Mouse (Mus musculus) heart, embryonic 11.5 days (tissue): ENCODE results near the gene Prpsap1. TPM values are rescaled to one million over a fixed set of nuclear protein-coding genes. Genes with fewer than 3 reads are reported as not detected.
"Not testable (repeated sequence)": the region's sequence is repeated elsewhere in the genome, so short reads cannot be mapped to it uniquely, and the experiment has no call there.

ENCODE experiments used
- ATAC-seq: fragments of 200-750 bp; cut with Nextera tagmentation; replicated peaks from 2 replicates; pipeline ENCODE4 v1.8.0; 2017; ENCODE audit warnings: moderate library complexity; ENCODE audit not compliant: insufficient number of reproducible peaks, low FRiP score, low TSS enrichment
- H3K27ac ChIP-seq: fragments of 300-500 bp; sonication (generic); 2 replicates; pipeline ENCODE4 v1.5.1; 2014; ENCODE audit warnings: mild to moderate bottlenecking, low read depth, low read length
- H3K27me3 ChIP-seq: fragments of 300-500 bp; sonication (generic); 2 replicates; pipeline ENCODE4 v1.6.1; 2014; ENCODE audit warnings: mild to moderate bottlenecking, low read length, mixed read lengths; ENCODE audit not compliant: control insufficient read depth, insufficient read depth
- H3K36me3 ChIP-seq: fragments of 300-500 bp; sonication (generic); 2 replicates; pipeline ENCODE4 v1.6.1; 2014; ENCODE audit warnings: mild to moderate bottlenecking, low read length, moderate library complexity, mixed read lengths; ENCODE audit not compliant: control insufficient read depth, insufficient read depth
- H3K4me1 ChIP-seq: fragments of 300-500 bp; sonication (generic); 2 replicates; pipeline ENCODE4 v1.6.1; 2014; ENCODE audit warnings: low read length; ENCODE audit not compliant: control insufficient read depth, insufficient read depth
- H3K4me2 ChIP-seq: fragments of 300-500 bp; sonication (generic); 2 replicates; pipeline ENCODE4 v1.6.1; 2014; ENCODE audit warnings: mild to moderate bottlenecking, moderate library complexity
- H3K4me3 ChIP-seq: fragments of 300-500 bp; sonication (generic); 2 replicates; pipeline ENCODE4 v1.5.1; 2014; ENCODE audit warnings: low read depth, low read length
- H3K9ac ChIP-seq: fragments of 300-500 bp; sonication (generic); 2 replicates; pipeline ENCODE4 v1.6.1; 2014; ENCODE audit warnings: mild to moderate bottlenecking, low read depth, low read length, moderate library complexity
- H3K9me3 ChIP-seq: fragments of 300-500 bp; sonication (generic); replicated peaks from 2 replicates; pipeline ENCODE4 v1.6.1; 2016; ENCODE audit warnings: low read length; ENCODE audit not compliant: control insufficient read depth
- whole genome bisulfite sequencing: fragments of 180-500 bp; shearing (Covaris S2); extraction: QIAGEN DNeasy Blood & Tissue Kit; methylation state at CpG from one replicate; pipeline ENCODE4 v1.1.7; 2014; ENCODE audit not compliant: insufficient replicate concordance; 5-methylcytosine and 5-hydroxymethylcytosine counted together
- polyA plus RNA-seq: library from polyadenylated mRNA; unstranded; fragments of >200 nt; fragmentation: Nextera tagmentation; extraction: Ambion mirVana; gene quantifications from 2 replicates; pipeline ENCODE4 v1.2.1, GENCODE M21; 2014

Prpsap1 gene
- polyA plus RNA-seq, 1 experiment from 2014 or later: 101 TPM

GRCm38 (mm10) chr11:116494474-116495174 is 622 bp upstream of the Prpsap1 start:
- no peaks in the 10 kb centered on the region for H3K36me3 ChIP-seq
- H3K4me1 ChIP-seq: no peaks in the 10 kb centered on the region
- 47% methylated on average over 13 of the region's 13 CpGs for WGBS
- H3K27ac ChIP-seq: peak overlapping the region; percentile 59
- H3K4me3 ChIP-seq: no peak overlapping the region
- no peaks in the 10 kb centered on the region for H3K27me3 ChIP-seq
- no peak overlapping the region for H3K9ac ChIP-seq
- H3K4me2 ChIP-seq: no peak overlapping the region
- 0 out of 2 replicates have a peak, but pooled peaks cover 2% of the 10 kb centered on the region for H3K9me3 ChIP-seq
- no peak for ATAC-seq

GRCm38 (mm10) chr11:116493191-116493590 is 811 bp downstream of the Prpsap1 start:
- H3K9ac ChIP-seq: no peak overlapping the region
- H3K9me3 ChIP-seq: 0 out of 2 replicates have a peak, but pooled peaks cover 2% of the 10 kb centered on the region
- H3K27ac ChIP-seq: no peak overlapping the region
- peaks cover 3% of the 10 kb centered on the region; the same call in 1 of the 2 replicates for H3K4me1 ChIP-seq
- no peak overlapping the region for H3K4me2 ChIP-seq
- 70% methylated on average over 5 of the region's 5 CpGs for WGBS
- no peaks in the 10 kb centered on the region for H3K36me3 ChIP-seq
- no peaks in the 10 kb centered on the region for H3K27me3 ChIP-seq
- no peak for ATAC-seq
- no peak overlapping the region for H3K4me3 ChIP-seq

GRCm38 (mm10) chr11:116492507-116492906 is 1.5 kb downstream of the Prpsap1 start:
- not testable (repeated sequence) for ATAC-seq, H3K27me3 ChIP-seq, H3K4me1 ChIP-seq, H3K4me3 ChIP-seq, H3K4me2 ChIP-seq, H3K9me3 ChIP-seq, H3K27ac ChIP-seq, H3K36me3 ChIP-seq, H3K9ac ChIP-seq
- 82% methylated on average over 1 of the region's 1 CpGs for WGBS

DNA sequence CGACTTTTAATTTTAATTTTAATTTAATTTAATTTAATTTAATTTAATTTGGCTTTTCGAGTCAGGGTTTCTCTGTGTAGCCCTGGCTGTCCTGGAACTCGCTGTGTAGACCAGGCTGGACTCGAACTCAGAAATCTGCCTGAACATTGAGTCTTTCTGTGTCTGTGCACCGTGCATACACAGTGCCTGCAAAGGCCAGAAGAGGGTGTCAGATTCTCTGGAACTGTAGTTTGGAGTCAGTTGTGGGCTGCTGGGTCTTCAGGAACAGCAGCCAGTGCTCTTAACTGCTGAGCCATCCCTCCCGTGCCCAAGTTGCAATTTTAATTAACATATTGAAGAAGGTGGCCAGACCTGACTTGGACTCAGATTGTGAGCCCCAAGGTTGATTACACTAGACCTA is 2.7 kb downstream of the Prpsap1 start:
- peaks cover 3% of the 10 kb centered on the region; the same call in 1 of the 2 replicates for H3K4me1 ChIP-seq
- WGBS: 71% methylated on average over 6 of the region's 6 CpGs
- no peaks in the 10 kb centered on the region for H3K9me3 ChIP-seq
- H3K36me3 ChIP-seq: peaks cover 3% of the 10 kb centered on the region; the same call in 1 of the 2 replicates
- peak overlapping the region; percentile 83 for H3K4me2 ChIP-seq
- ATAC-seq: no peak
- no peaks in the 10 kb centered on the region for H3K27me3 ChIP-seq
- no peak overlapping the region for H3K4me3 ChIP-seq
- no peak overlapping the region; the same call in 1 of the 2 replicates for H3K9ac ChIP-seq
- H3K27ac ChIP-seq: no peak overlapping the region

- WGBS: under 1% methylated on average over 62 of the region's 62 CpGs
- H3K36me3 ChIP-seq: peaks cover 4% of the 10 kb centered on the region
- H3K4me3 ChIP-seq: peak overlapping the region; percentile 99
- H3K4me2 ChIP-seq: peak overlapping the region; percentile 83
- no peaks in the 10 kb centered on the region for H3K9me3 ChIP-seq
- ATAC-seq: peak; percentile 88
- peak overlapping the region; percentile 96 for H3K9ac ChIP-seq
- H3K27ac ChIP-seq: peak overlapping the region; percentile 92
- peaks cover 3% of the 10 kb centered on the region; the same call in 1 of the 2 replicates for H3K4me1 ChIP-seq
- no peaks in the 10 kb centered on the region for H3K27me3 ChIP-seq
Measured at GRCm38 (mm10) chr11:116490232-116491107, 3.5 kb downstream of the Prpsap1 start.

DNA sequence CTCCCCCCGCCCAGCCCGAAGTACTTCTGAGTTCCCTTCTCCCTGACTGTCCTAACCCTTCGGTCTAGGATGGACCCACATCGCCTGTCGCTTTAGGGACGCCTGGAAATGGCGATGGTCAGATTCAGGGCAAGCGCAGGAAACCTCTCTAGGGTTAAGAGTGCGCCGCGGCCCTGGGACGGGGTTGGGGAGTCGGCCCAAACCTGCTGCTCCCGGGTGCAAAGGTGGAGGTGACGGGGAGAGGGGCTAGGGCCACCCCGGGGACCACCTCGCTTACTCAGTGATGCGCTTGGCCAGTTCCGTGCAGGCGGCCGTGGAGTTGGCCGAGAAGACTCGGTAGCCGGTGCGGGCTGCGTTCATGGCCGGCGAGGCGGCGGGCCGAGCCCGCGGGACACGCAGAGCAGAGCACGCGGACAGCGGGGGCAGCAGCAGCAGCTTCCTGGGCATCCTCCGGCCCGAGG is 4.2 kb downstream of the Prpsap1 start:
- peak; percentile 40; the same call in 1 of the 2 replicates for ATAC-seq
- Histone ChIP-seq H3K4me1 (peaks cover 3% of the 10 kb centered on the region; the same call in 1 of the 2 replicates), H3K9me3 (no peaks in the 10 kb centered on the region), H3K36me3 (peaks cover 11% of the 10 kb centered on the region), H3K4me2 (peak overlapping the region; percentile 83), H3K27me3 (no peaks in the 10 kb centered on the region), H3K27ac (peak overlapping the region; percentile 92), H3K4me3 (peak overlapping the region; percentile 99), H3K9ac (peak overlapping the region; percentile 96)
- under 1% methylated on average over 39 of the region's 39 CpGs for WGBS

DNA sequence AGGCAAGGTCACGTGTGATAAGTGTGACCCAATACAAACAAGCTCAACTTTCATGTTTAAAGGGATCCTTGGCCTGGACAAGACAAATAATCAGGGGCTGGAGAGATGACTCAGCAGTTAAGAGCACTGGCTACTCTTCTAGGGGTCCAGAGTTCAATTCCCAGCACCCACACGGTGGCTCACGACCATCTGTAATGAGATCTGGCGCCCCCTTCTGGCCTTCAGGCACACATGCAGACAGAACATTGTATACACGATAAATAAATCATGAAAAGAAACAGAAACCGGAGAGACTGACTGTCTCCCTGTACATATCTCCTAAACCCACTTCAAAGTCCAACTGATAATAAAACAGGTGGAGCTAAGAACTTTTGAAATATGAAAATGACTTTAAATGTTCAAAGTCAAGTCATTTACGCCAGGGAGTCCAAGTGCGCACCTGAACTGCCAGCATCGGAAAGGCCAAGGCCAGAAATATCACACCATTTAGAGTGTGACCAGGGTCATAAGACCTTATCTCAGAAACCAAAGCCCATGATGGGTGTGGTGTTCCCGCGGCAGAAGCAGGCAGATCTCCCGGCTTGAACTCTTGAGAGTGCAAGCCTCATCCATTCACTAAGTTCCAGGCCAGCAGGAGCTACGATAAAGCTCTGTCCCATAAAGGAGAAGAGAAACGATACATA is 5.2 kb downstream of the Prpsap1 start:
- peak overlapping the region; percentile 96 for H3K9ac ChIP-seq
- no peaks in the 10 kb centered on the region for H3K9me3 ChIP-seq
- H3K36me3 ChIP-seq: peaks cover 14% of the 10 kb centered on the region
- 70% methylated on average over 14 of the region's 14 CpGs for WGBS
- no peak for ATAC-seq
- H3K27me3 ChIP-seq: no peaks in the 10 kb centered on the region
- H3K4me2 ChIP-seq: peak overlapping the region; percentile 83
- no peak overlapping the region for H3K27ac ChIP-seq
- H3K4me1 ChIP-seq: peaks cover 3% of the 10 kb centered on the region; the same call in 1 of the 2 replicates
- H3K4me3 ChIP-seq: peak overlapping the region; percentile 99

GRCm38 (mm10) chr11:116488207-116488606 is 5.8 kb downstream of the Prpsap1 start:
- H3K9ac ChIP-seq: no peak overlapping the region
- H3K4me3 ChIP-seq: no peak overlapping the region
- H3K36me3 ChIP-seq: peaks cover 16% of the 10 kb centered on the region
- H3K27me3 ChIP-seq: no peaks in the 10 kb centered on the region
- peaks cover 3% of the 10 kb centered on the region; the same call in 1 of the 2 replicates for H3K4me1 ChIP-seq
- no peak for ATAC-seq
- H3K4me2 ChIP-seq: no peak overlapping the region
- H3K9me3 ChIP-seq: no peaks in the 10 kb centered on the region
- no peak overlapping the region for H3K27ac ChIP-seq
